Mouse (Mus musculus): Measurements from ENCODE around the gene Pwwp2b. TPM values are rescaled to one million over a fixed set of nuclear protein-coding genes. Genes with fewer than 3 reads are reported as not detected.

The Pwwp2b gene
- 10 to 100 TPM; 11.7 to 12.3 TPM for total RNA-seq (2021)
- long read RNA-seq, experiment 1, transcript Pwwp2b-201 (3 exons, 3,057 nt) = major isoform, 15 of 29 reads
- long read RNA-seq, experiment 1, transcript Pwwp2b-202 (3 exons, 2,543 nt) = minor isoform, 13 of 29 reads
- long read RNA-seq, experiment 1, partial matches to known transcripts = 0 of 29 reads
- long read RNA-seq, experiment 1, other reads (novel, unspliced or antisense) = 1 of 29 reads
- long read RNA-seq, experiment 2, transcript Pwwp2b-201 (3 exons, 3,057 nt) = major isoform, 32 of 55 reads
- long read RNA-seq, experiment 2, transcript Pwwp2b-202 (3 exons, 2,543 nt) = minor isoform, 13 of 55 reads
- long read RNA-seq, experiment 2, partial matches to known transcripts = 8 of 55 reads
- long read RNA-seq, experiment 2, other reads (novel, unspliced or antisense) = 2 of 55 reads

DNA sequence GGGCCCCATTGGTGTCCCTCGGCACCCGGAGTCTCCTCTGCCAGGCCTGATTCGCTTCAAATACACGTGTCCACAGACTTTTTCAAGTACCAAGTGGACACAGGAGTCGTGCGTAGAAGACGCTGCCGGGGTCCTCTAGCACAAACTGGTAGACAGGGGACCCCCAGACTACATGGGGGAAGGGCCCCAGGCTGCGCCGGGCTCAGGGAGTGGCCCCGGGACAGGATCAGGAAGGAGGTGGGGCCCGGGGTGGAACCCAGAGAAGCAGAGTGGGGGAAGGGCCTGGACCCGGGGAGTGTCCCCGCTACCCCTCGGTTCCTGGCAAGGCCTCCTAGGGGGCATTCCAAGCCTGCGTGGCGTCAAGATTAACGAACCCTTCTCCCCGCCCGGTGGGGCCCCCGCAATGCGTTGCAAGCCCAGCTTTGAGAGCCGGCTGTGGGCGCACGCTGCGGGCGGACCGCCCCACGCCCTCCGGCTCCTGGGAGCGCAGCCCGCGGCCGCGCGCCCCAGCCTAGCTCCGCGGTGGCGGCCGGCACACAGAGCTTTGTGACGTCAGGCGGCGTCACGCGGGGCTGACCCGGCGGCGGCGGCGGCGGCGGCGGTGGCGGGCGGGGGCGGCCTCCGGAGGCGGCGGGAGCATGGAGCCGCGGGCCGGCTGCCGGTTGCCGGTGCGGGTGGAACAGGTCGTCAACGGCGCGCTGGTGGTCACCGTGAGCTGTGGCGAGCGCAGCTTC is at the start of gene Pwwp2b:
Gene Pwwp2b, plus strand, starts transcription at position 602 of the 734 bp plus-strand sequence.
- peak; percentile 91 for DNase-seq (ENCODE audit: low spot score in 2 of 2)

GRCm38 (mm10) chr7:139200108-139200507 is 48.2 kb upstream of the Pwwp2b start:
- peak; percentile 36 to 53 for DNase-seq (ENCODE audit: low spot score in 2 of 2)

GRCm38 (mm10) chr7:139201209-139201608 is 47.1 kb upstream of the Pwwp2b start:
- no peak for DNase-seq (ENCODE audit: low spot score in 2 of 2)

- peak in 1 of 2 experiments; percentile 53 for DNase-seq (ENCODE audit: low spot score in 2 of 2)
Measured at GRCm38 (mm10) chr7:139208023-139208772, 40.1 kb upstream of the Pwwp2b start.

DNA sequence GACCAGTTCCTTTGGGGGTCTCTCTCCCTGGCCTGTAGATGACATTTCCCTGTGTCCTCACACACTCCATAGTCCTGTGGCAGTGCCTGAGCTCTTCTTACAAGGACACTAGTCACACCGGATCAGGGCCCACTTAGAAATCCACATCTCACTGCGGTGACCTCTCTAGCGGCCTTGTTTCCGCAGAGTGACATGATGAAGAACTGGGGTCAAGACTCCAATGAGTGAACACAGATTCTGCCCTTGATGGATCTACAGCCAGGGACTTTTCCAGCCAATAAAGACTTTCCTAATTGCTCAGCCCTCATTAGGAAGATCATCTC is 39.5 kb upstream of the Pwwp2b start:
- peak in 1 of 2 experiments; percentile 40 for DNase-seq (ENCODE audit: low spot score in 2 of 2)

GRCm38 (mm10) chr7:139211761-139212160 is 36.5 kb upstream of the Pwwp2b start:
- no peak for DNase-seq (ENCODE audit: low spot score in 2 of 2)

DNA sequence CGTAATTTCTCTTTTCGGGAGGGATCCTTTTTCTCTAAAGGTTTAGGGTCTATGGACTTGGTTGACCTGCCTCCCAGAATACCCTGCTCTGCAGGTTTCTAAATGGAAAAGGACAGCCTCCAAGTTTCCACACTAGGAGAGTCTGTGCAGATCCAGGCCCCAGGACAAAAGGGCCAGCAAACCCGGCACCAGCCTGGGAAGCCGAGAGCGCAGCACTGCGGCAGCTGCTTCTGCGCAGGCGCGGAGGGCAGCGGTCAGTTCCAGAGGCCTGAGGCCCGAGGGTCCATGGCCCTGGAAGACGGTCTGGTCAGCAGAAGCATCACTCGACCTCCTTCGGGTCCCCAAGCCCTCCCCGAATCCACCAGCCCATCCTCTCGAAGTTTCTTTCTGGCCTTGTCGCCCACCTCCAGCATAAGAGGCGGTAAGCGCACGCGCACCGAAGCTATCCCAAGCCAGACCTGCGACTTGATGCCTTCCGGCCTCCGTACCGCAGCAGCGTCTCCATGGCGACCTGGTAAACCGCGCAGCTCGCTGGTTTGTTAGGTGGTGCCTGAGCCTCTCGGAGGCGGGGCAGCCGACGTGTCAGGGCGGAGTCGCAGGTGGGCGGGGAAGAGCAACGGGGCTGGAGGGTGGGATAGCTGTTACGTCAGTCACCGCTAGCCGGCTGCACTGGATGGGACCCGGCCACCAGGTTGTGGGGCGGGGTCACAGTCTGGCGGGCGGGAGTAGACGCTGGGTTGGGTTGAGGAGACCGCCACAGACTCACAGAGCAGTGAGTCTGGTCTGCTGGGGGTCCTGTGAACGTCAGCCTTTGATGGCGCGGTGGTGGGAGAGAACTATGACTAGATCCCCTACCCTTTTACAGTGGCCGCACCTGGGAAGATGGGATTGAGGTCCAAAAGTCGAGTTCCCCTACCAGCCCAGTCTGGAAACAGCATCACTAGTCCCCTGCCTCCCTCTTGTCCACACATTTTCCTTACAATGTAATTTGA is 35.2 kb upstream of the Pwwp2b start, which contains the start of the genes Lrrc27 and Stk32c:
Gene Lrrc27, plus strand, starts transcription at position 235 of the 992 bp plus-strand sequence.
Gene Stk32c, minus strand, starts transcription at position 554 of the 992 bp plus-strand sequence.
- DNase-seq (ENCODE audit: low spot score in 2 of 2) = peak; percentile 93 to 95

DNA sequence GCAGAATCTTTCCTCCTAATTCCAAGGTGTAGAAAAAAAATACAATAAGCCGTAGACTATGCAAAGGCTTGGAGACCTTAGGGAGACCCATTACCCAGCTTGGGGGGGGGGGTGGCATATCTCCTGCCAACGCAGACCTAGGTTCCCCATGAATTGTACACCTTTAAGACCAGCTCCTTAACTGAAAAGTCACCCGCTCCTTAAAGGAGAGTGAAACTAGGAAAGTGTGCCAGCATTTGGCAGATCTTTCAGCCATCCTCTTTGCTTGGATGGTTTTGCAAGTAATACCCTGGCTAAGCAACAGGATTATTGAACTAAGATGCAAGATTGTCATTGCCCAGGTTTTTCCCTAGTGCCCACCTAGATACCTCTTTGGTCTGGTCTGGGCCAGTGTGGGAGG is 34.5 kb upstream of the Pwwp2b start:
- DNase-seq (ENCODE audit: low spot score in 2 of 2) = no peak

DNA sequence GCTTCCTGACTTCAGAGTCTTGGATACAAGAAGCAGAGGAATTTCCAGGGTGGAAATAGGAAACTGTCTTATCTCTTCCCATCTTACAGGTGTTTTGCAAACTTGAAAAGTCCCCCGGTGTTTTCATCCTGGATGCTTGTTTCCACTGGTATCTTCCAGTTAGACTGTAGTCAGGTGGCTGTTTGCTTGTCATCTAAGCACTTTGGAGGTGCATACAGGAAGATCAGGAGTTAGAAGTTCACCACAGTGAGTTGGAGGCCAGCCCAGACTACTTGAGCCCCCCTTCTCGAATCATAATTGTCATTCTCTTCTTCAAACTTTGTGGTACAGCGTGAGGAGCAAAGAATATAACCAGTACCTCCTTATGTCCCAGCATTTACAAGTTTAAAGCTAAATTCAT is 34.1 kb upstream of the Pwwp2b start:
- no peak for DNase-seq (ENCODE audit: low spot score in 2 of 2)

GRCm38 (mm10) chr7:139214596-139215340 is 33.5 kb upstream of the Pwwp2b start:
- DNase-seq (ENCODE audit: low spot score in 2 of 2) = no peak

- DNase-seq (ENCODE audit: low spot score in 2 of 2) = no peak
Measured at GRCm38 (mm10) chr7:139215516-139215915, 32.8 kb upstream of the Pwwp2b start.

GRCm38 (mm10) chr7:139215946-139216345 is 32.3 kb upstream of the Pwwp2b start:
- DNase-seq (ENCODE audit: low spot score in 2 of 2) = no peak

GRCm38 (mm10) chr7:139216464-139216863 is 31.8 kb upstream of the Pwwp2b start:
- no peak for DNase-seq (ENCODE audit: low spot score in 2 of 2)

GRCm38 (mm10) chr7:139217046-139217445 is 31.2 kb upstream of the Pwwp2b start:
- no peak for DNase-seq (ENCODE audit: low spot score in 2 of 2)

DNA sequence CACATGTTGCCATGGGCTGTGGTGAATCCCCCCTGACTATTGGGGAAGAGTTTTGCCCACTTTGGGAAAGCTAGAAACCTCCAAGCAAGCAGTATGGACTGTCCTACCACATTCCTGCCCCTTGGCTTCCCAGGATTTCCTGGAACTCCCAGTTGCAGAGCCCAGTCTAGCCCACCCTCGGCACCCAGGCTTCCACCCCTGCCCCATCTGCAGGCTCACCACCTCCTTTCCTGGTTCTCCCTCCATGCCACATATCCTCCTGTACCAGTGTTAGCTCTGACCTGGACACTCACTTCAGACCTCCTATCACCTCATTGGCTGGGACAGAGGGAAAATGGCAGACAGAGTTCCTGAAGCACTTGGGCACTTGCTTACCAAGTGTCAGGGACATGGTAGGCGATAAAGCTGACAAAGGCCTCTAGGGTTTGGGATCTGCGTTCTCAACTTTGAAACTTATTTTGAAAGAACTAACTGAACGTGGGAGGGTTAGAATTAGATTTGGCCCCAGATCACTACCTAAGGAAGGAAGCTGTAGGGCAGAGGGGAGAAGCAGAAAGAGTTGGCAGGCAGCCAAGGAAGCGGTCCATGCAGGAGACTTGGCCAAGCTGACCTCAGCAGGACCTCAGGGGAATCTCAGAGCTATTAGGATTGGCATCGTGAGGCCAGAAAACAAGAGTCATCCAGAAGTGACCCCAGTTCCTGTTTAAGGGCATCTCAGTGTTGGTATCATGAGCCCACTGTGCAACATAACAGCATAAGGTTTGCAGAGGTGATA is 29.5 kb upstream of the Pwwp2b start:
- DNase-seq (ENCODE audit: low spot score in 2 of 2) = peak in 1 of 2 experiments; percentile 49

- no peak for DNase-seq (ENCODE audit: low spot score in 2 of 2)
Measured at GRCm38 (mm10) chr7:139219486-139219885, 28.8 kb upstream of the Pwwp2b start.

GRCm38 (mm10) chr7:139220303-139220702 is 28.0 kb upstream of the Pwwp2b start:
- DNase-seq (ENCODE audit: low spot score in 2 of 2) = no peak

- DNase-seq (ENCODE audit: low spot score in 2 of 2) = no peak
Measured at GRCm38 (mm10) chr7:139221072-139221471, 27.2 kb upstream of the Pwwp2b start.

- DNase-seq (ENCODE audit: low spot score in 2 of 2) = peak in 1 of 2 experiments; percentile 12
Measured at GRCm38 (mm10) chr7:139221856-139222255, 26.4 kb upstream of the Pwwp2b start.

Data from adrenal gland, adult 18-20 months (tissue).